Mouse (Mus musculus) CD4-positive, CD25-positive, alpha-beta regulatory T cell, adult 2 months (primary cell): Measurements from ENCODE around the gene Slc24a3.

ENCODE experiments used
- DNase-seq: peaks from one replicate; pipeline ENCODE4 v3.0.0-alpha.2; 2012; ENCODE audit warnings: low read depth, low spot score

The Slc24a3 gene

DNA sequence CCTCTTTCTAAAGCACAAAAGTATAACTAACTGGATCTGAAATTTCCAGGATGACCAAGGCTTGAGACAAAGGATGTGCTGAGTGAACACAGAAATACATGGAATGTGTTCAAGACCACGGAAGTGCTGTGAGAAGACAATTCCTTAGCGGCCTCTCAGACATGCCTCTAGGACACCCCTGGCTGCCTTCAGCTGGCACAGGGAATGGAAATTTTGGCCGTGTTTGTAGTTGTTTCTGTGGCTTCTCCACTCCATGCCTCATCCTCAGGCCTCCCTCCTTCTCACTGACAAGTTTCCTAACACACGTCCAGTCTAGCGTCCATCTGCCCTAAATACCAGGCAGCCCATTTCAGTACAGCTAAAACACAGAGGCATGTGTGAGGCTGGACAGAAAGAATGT, 262.4 kb downstream of the Slc24a3 start:
- DNase-seq = no peak

DNA sequence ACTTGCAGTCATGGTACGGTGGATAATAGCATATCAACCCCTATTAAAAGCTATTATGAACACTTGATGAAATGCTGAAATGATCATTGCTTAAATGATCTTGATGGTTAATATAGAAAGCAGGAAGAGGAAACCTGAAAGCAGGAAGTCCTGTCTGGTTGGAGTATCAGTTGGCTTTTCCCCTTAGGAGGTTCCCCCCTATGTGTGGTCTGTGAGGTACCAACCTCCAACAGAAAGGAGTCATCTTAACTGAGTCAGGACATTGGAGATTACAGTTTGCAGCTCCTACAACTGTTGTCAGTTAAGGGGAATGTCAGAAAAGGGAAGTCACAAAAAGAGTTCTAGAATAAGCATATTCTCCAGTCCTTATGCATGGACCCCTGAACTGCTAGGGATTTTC, 266.5 kb downstream of the Slc24a3 start:
- no peak for DNase-seq

GRCm38 (mm10) chr2:145438336-145438735, 270.8 kb downstream of the Slc24a3 start:
- no peak for DNase-seq

- DNase-seq = no peak
Observed at GRCm38 (mm10) chr2:145439755-145440154, 272.2 kb downstream of the Slc24a3 start.

GRCm38 (mm10) chr2:145457106-145457747, 289.7 kb downstream of the Slc24a3 start:
- no peak for DNase-seq

DNA sequence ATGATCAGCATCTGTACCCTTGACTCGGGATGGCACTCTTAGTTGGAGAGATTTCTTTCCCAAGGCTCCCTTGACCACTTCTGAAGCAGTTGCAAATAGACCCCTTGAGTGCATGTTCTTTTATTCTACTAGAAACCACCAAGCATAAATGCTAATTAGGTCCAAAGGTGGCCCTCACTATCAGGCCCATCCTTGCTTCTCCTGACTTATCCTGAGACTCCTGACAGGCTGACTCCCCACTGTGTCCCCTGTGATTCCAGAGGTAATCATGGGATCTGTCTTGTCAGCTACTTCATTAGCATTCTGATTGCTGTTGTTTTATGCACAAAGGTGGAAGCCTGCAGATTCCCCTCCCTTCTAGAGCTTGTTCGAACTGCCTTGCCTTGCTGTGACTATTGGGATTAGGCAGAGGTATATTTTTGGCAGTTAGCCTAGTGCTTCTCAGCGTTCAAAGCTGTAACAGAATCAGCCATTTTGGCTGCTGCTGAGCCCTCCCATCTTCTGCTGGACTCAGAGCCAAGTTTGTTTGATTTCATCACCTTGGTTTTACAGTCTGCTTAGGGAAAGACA, 293.4 kb downstream of the Slc24a3 start:
- DNase-seq = no peak

- DNase-seq = no peak
Observed at GRCm38 (mm10) chr2:145462253-145462652, 294.7 kb downstream of the Slc24a3 start.

DNA sequence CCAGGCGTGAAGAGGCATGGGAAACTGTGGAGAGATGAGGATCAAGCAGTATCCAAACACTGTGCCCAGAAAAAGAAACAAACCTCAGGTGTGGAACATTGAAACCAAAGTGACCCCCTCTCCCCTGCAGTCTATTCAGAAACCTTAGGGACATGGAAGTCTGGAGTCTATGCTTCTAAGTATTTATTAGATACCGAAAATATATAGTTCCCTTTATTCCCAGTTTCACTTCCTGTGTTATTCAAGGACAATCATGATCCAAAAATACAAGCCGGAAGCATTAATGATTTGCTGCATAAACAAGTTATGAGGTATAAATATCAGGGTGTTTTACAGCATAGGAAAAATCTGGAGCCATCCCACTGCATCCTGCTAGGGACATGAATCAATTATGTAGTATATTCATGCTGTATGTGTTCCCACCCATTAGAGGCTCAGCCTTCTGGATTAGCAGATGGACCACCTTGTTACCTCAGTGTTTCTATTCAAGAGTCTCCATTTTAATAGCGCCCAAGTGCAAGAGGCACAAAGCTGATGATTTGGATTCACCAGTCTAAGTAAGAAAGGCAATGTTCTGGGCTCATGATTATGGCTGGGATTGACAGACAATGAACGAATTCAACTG, 301.3 kb downstream of the Slc24a3 start:
- DNase-seq = no peak

DNA sequence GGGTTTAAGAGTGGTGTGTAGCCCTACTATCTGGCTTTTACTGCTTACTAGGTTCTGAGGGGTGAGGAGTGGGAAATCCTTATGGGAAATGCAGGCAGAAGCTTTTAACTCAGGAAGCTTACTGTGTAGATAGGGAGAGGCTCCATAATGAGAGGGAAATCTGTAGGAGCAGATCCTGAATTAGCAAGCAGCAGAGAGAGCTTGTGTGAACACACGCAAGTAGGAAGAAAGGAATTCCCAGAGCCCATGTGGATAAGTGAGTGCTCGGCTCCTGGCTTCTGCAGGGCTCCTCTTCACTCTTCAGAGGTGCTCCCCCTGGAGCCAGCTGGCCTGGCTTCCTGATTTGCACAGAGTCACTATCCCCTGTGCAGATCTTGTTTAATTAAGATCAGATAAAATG, 309.9 kb downstream of the Slc24a3 start:
- DNase-seq = no peak

- no peak for DNase-seq
Observed at GRCm38 (mm10) chr2:145479676-145480075, 312.1 kb downstream of the Slc24a3 start.

DNA sequence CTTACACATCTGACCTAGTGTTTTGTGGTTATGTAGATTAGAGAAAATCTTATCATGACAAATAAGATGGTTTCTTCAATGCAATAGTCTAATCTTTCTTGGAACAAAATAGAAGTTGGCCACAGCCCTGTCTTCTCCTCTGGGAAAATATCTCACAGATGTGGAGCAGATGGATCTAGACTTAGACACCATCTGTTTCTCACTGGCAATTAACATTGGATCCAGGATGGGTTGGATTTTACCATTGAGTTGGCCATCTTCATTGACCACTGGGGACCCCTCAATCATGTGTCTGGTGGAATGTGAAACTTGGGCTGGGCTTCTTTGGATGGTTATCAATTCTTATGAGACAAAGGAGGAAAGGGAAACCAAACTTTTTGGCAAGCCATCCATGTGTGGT, 332.7 kb downstream of the Slc24a3 start:
- DNase-seq = no peak

- DNase-seq = no peak
Observed at GRCm38 (mm10) chr2:145501472-145501871, 333.9 kb downstream of the Slc24a3 start.

- DNase-seq = no peak
Observed at GRCm38 (mm10) chr2:145507702-145508101, 340.1 kb downstream of the Slc24a3 start.

- no peak for DNase-seq
Observed at GRCm38 (mm10) chr2:145510650-145511225, 343.2 kb downstream of the Slc24a3 start.

DNA sequence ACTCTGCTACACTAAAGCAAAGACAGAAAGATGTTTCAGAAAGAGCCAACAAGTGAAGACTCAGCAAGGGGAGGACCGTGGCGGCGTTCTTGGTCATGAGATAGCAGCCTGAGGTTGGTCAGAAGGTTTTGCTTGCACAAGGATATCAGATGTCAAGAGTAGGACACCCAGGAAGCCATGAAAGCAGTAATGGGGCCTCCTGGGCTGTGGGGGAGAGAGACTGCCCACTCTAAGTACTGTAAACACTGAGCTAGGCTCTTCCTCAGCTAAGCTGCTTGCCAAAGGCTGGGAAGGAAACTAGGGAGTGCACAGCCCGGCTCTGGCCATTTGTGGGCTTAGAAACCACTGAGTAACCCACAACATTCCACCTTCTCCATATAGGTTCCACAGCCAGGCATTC, 348.4 kb downstream of the Slc24a3 start:
- no peak for DNase-seq

- peak; percentile 31 for DNase-seq
Observed at GRCm38 (mm10) chr2:145517346-145517745, 349.8 kb downstream of the Slc24a3 start.

GRCm38 (mm10) chr2:145522017-145522416, 354.5 kb downstream of the Slc24a3 start:
- no peak for DNase-seq

- DNase-seq = no peak
Observed at GRCm38 (mm10) chr2:145523381-145523780, 355.8 kb downstream of the Slc24a3 start.

- no peak for DNase-seq
Observed at GRCm38 (mm10) chr2:145527151-145527550, 359.6 kb downstream of the Slc24a3 start.

GRCm38 (mm10) chr2:145530941-145531353, 363.4 kb downstream of the Slc24a3 start:
- DNase-seq = no peak

GRCm38 (mm10) chr2:145533086-145533485, 365.5 kb downstream of the Slc24a3 start:
- no peak for DNase-seq

DNA sequence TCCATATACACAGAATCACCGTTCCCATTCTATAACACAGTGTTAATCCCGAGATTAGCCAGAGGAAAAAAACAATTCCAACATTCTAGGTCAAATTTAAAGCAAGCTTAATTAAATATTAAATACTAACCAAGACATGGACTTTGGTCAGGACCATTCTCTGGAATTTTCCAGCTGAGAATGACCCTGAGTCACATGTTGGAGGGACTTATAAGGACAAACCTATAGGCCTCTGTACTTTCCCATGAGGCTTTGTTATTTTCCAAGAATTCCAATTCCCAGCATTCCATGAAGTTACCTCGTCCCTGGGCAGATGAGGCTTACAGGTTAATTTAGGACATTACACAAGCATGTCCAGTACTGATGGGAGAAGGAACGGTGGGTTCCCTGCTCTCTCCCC, 367.8 kb downstream of the Slc24a3 start:
- DNase-seq = no peak

- no peak for DNase-seq
Observed at GRCm38 (mm10) chr2:145535774-145536173, 368.2 kb downstream of the Slc24a3 start.
